Mouse (Mus musculus): ENCODE measurements at regions not wholly inside any gene's neighbourhood (a gene's known extent, or its start where the extent isn't known, plus 50 kb on each side); places are given as distances from the start of the nearest gene placed in this dataset.

- Histone ChIP-seq H3K4me1 (replicated peaks) (0 out of 2 replicates have a peak, but pooled peaks cover 2% of the 10 kb centered on the region), H3K27ac (no peak overlapping the region), H3K4me3 (replicated peaks) (no peak overlapping the region), H3K9me3 (no peaks in the 10 kb centered on the region), H3K27me3 (no peaks in the 10 kb centered on the region), H3K36me3 (no peaks in the 10 kb centered on the region), H3K4me2 (no peak overlapping the region), H3K9ac (replicated peaks) (no peak overlapping the region)
- WGBS = 54% methylated on average over 3 of the region's 3 CpGs
- ATAC-seq (ENCODE audit: insufficient number of reproducible peaks, insufficient read depth, low FRiP score, low TSS enrichment, low read depth) = no peak
Observed at GRCm38 (mm10) chr14:54166057-54166456, 87.8 kb downstream of the Dad1 start.

- Histone ChIP-seq H3K4me3 (replicated peaks) (no peak overlapping the region), H3K4me2 (no peak overlapping the region), H3K9me3 (no peaks in the 10 kb centered on the region), H3K9ac (replicated peaks) (no peak overlapping the region), H3K27me3 (no peaks in the 10 kb centered on the region), H3K4me1 (replicated peaks) (0 out of 2 replicates have a peak, but pooled peaks cover 2% of the 10 kb centered on the region), H3K27ac (no peak overlapping the region), H3K36me3 (no peaks in the 10 kb centered on the region)
- no peak for ATAC-seq (ENCODE audit: insufficient number of reproducible peaks, insufficient read depth, low FRiP score, low TSS enrichment, low read depth)
- 79% methylated on average over 9 of the region's 9 CpGs for WGBS
Observed at GRCm38 (mm10) chr14:54164874-54165273, 89.0 kb downstream of the Dad1 start.

DNA sequence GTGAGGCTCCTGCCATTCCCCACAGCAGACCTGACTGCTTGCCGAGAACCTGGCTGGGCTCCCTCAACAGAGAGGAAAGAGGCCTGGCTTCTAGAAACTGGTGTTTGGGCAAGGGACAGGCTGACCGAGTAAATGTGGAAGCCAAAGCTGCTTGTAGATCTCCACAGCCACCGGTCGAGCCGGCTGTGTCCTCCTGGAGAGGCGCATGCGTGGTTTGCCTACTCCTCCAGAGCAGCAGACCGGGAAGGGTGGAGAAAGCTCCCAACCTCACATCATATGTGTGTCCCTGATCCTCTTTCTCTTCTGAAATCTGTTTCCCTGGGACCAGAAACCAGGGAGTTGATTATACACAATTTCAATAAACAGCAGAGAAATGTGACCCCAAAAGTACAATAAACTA is 92.0 kb downstream of the Dad1 start:
- Histone ChIP-seq H3K9me3 (no peaks in the 10 kb centered on the region), H3K4me1 (replicated peaks) (0 out of 2 replicates have a peak, but pooled peaks cover 2% of the 10 kb centered on the region), H3K27me3 (no peaks in the 10 kb centered on the region), H3K27ac (no peak overlapping the region), H3K4me3 (replicated peaks) (no peak overlapping the region), H3K4me2 (no peak overlapping the region), H3K36me3 (no peaks in the 10 kb centered on the region), H3K9ac (replicated peaks) (no peak overlapping the region)
- no peak for ATAC-seq (ENCODE audit: insufficient number of reproducible peaks, insufficient read depth, low FRiP score, low TSS enrichment, low read depth)
- WGBS = 71% methylated on average over 8 of the region's 8 CpGs

GRCm38 (mm10) chr14:54161206-54161605 is 92.7 kb downstream of the Dad1 start:
- WGBS = 66% methylated on average over 7 of the region's 7 CpGs
- no peak for ATAC-seq (ENCODE audit: insufficient number of reproducible peaks, insufficient read depth, low FRiP score, low TSS enrichment, low read depth)
- Histone ChIP-seq H3K27me3 (no peaks in the 10 kb centered on the region), H3K9ac (replicated peaks) (no peak overlapping the region), H3K4me3 (replicated peaks) (no peak overlapping the region), H3K27ac (no peak overlapping the region), H3K4me1 (replicated peaks) (0 out of 2 replicates have a peak, but pooled peaks cover under 1% of the 10 kb centered on the region), H3K4me2 (no peak overlapping the region), H3K9me3 (no peaks in the 10 kb centered on the region), H3K36me3 (no peaks in the 10 kb centered on the region)

DNA sequence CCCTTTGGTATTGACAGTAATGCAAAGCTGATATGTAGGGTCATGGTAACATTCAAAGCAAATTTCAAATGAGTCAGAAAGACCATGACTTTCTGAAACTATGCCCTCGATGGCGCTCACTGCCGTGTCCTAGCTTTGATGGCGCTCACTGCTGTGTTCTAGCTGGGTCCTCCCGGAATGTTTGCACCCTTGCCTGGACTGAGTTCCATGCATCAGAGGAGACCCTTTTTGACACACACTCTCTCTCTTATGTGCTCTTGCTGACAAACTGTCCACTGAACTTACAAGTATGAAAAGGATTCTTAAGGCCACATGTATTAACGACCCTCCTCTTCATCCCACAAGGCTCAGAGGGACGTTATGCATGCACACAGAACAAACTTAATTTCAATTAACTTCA is 94.1 kb downstream of the Dad1 start:
- 93% methylated on average over 7 of the region's 7 CpGs for WGBS
- Histone ChIP-seq H3K36me3 (no peaks in the 10 kb centered on the region), H3K27me3 (no peaks in the 10 kb centered on the region), H3K4me2 (no peak overlapping the region), H3K4me3 (replicated peaks) (no peak overlapping the region), H3K9ac (replicated peaks) (no peak overlapping the region), H3K4me1 (replicated peaks) (no peaks in the 10 kb centered on the region), H3K27ac (no peak overlapping the region), H3K9me3 (no peaks in the 10 kb centered on the region)
- ATAC-seq (ENCODE audit: insufficient number of reproducible peaks, insufficient read depth, low FRiP score, low TSS enrichment, low read depth) = no peak

DNA sequence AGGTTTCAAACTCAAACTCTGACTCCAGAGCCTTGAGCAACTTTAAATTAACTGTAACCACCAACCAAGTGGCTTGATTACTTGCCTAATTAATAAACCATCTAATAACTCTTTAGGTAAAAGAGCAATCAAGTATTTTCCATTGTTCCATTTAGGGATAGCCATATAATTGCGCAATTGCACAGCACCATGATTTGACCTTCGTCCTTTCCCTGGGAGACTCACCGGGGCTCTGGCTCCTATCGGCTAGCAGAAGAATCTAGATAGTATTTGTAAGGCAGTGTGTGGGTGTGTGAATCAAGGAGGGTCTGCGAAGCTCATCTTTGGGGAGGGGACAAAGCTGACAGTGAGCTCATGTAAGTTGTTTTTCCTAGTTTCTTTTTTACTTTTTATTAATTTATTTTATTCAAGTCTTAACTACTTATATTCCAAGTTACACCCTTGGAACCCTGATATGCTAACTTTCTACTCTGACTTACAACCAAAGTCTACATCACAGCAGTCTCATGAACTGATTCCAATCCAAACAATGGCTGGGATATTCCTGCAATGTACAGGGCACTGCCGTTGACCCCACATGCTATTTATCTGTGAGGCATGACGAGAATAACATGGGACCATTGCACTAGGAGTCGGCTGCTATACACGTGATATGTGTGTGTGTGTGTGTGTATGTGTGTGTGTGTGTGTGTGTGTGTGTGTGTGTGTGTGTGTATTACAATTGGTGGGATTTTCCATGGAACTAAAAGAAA is 95.5 kb downstream of the Dad1 start:
- Histone ChIP-seq H3K4me1 (replicated peaks) (no peaks in the 10 kb centered on the region), H3K27ac (no peak overlapping the region), H3K9me3 (no peaks in the 10 kb centered on the region), H3K9ac (replicated peaks) (no peak overlapping the region), H3K4me3 (replicated peaks) (no peak overlapping the region), H3K27me3 (no peaks in the 10 kb centered on the region; the same call in 1 of the 2 replicates), H3K36me3 (no peaks in the 10 kb centered on the region), H3K4me2 (no peak overlapping the region)
- 87% methylated on average over 9 of the region's 9 CpGs for WGBS
- ATAC-seq (ENCODE audit: insufficient number of reproducible peaks, insufficient read depth, low FRiP score, low TSS enrichment, low read depth) = no peak

DNA sequence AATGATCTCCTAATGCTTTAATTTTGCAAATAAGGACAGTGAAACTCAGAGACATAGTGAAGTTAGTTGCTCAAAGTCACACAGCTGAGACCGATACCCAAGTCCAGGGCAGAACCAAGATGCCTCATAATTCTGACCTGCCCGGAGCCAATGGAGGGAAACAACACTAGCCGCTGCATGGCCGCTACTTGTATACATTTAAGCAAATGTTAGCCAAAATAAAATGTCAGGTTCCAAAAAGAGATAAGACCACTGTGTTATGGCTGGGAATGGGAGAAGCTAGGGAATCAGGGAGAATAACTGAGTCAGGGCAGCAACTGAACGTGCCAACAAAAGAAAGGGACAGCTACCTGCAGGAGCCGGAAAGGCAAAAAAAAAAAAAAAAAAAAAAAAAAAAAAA is 97.4 kb downstream of the Dad1 start:
- H3K36me3 ChIP-seq = no peaks in the 10 kb centered on the region
- H3K9ac ChIP-seq (replicated peaks) = no peak overlapping the region
- no peak overlapping the region for H3K4me2 ChIP-seq
- WGBS = 90% methylated on average over 6 of the region's 6 CpGs
- H3K4me3 ChIP-seq (replicated peaks) = no peak overlapping the region
- H3K27ac ChIP-seq = no peak overlapping the region
- no peaks in the 10 kb centered on the region; the same call in 1 of the 2 replicates for H3K27me3 ChIP-seq
- H3K4me1 ChIP-seq (replicated peaks) = no peaks in the 10 kb centered on the region
- no peak for ATAC-seq (ENCODE audit: insufficient number of reproducible peaks, insufficient read depth, low FRiP score, low TSS enrichment, low read depth)
- no peaks in the 10 kb centered on the region for H3K9me3 ChIP-seq

DNA sequence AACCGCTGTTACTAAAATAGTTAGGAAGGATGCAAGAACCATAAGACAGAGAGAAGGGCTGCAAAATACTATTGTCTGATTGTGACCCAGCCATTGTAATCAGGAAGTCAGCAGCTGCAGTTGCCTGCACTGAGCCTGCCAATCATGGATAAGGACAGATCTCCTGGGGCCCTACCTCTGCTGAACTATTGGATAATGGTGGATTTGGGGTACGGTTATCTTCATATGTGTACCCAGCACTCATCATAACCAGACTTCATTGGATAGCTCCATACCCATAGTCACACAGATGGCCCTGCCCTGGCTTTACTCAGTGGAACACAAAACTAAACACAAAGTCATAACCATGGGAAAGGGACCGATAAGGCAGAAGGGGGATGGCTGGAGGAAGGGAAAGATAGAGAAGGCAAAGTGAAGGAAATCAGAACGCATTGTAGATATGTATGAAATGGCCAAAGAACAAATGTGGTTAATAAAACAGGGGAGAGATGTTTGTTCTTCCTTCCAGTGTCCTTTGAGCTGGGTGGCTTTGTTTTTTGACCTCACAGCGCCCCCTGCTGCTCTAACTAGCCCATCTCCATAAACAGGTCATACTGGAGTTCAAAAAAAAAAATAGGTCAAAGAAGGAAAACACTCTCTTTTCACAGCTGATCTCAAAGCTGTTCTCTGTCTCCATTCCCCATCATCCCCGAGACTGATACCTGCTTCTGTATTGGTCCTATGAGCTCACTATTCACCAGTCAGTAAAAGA is 101.2 kb downstream of the Dad1 start:
- 49% methylated on average over 6 of the region's 6 CpGs for WGBS
- no peak overlapping the region for H3K4me3 ChIP-seq (replicated peaks)
- no peaks in the 10 kb centered on the region for H3K9me3 ChIP-seq
- H3K27me3 ChIP-seq = no peaks in the 10 kb centered on the region; the same call in 1 of the 2 replicates
- H3K27ac ChIP-seq = no peak overlapping the region
- H3K36me3 ChIP-seq = no peaks in the 10 kb centered on the region
- no peak overlapping the region for H3K4me2 ChIP-seq
- no peak overlapping the region for H3K9ac ChIP-seq (replicated peaks)
- ATAC-seq (ENCODE audit: insufficient number of reproducible peaks, insufficient read depth, low FRiP score, low TSS enrichment, low read depth) = no peak
- H3K4me1 ChIP-seq (replicated peaks) = no peaks in the 10 kb centered on the region

DNA sequence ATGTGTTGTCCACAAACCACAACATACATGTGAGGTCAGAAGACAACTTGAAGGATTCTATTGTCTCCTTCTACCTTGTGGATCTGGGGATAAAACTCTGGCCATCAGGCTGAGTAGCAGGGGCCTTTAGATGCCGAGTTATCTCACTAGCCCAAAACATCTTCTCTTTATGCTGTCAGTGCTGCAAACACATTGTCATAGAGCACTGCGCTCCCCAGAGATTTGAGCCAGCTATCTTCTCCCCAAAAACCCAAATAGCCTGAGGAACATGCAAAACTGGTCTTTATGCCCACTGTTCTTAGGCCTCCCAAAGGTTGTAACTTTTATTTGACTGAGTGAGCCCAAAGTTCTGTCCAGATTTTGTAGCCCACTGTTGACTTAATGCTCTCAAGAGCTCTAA is 102.0 kb downstream of the Dad1 start:
- Histone ChIP-seq H3K4me1 (replicated peaks) (no peaks in the 10 kb centered on the region), H3K36me3 (no peaks in the 10 kb centered on the region), H3K27ac (no peak overlapping the region), H3K9me3 (no peaks in the 10 kb centered on the region), H3K27me3 (no peaks in the 10 kb centered on the region; the same call in 1 of the 2 replicates), H3K4me3 (replicated peaks) (no peak overlapping the region), H3K9ac (replicated peaks) (no peak overlapping the region), H3K4me2 (no peak overlapping the region)
- no peak for ATAC-seq (ENCODE audit: insufficient number of reproducible peaks, insufficient read depth, low FRiP score, low TSS enrichment, low read depth)
- WGBS = 82% methylated on average over 2 of the region's 2 CpGs

- H3K36me3 ChIP-seq = no peaks in the 10 kb centered on the region
- H3K9me3 ChIP-seq = no peaks in the 10 kb centered on the region
- no peak overlapping the region for H3K4me2 ChIP-seq
- H3K27ac ChIP-seq = no peak overlapping the region
- H3K9ac ChIP-seq (replicated peaks) = no peak overlapping the region
- peaks cover 6% of the 10 kb centered on the region; the same call in 1 of the 2 replicates for H3K4me1 ChIP-seq (replicated peaks)
- no peak for ATAC-seq (ENCODE audit: insufficient number of reproducible peaks, insufficient read depth, low FRiP score, low TSS enrichment, low read depth)
- 84% methylated on average over 3 of the region's 3 CpGs for WGBS
- H3K27me3 ChIP-seq = no peaks in the 10 kb centered on the region; the same call in 1 of the 2 replicates
- no peak overlapping the region for H3K4me3 ChIP-seq (replicated peaks)
Observed at GRCm38 (mm10) chr14:54151272-54151671, 102.6 kb downstream of the Dad1 start.

- Histone ChIP-seq H3K27me3 (no peaks in the 10 kb centered on the region; the same call in 1 of the 2 replicates), H3K9ac (replicated peaks) (no peak overlapping the region), H3K4me1 (replicated peaks) (peaks cover 11% of the 10 kb centered on the region; the same call in 1 of the 2 replicates), H3K27ac (no peak overlapping the region), H3K36me3 (no peaks in the 10 kb centered on the region), H3K4me2 (no peak overlapping the region), H3K4me3 (replicated peaks) (no peak overlapping the region), H3K9me3 (no peaks in the 10 kb centered on the region)
- 92% methylated on average over 5 of the region's 5 CpGs for WGBS
- no peak for ATAC-seq (ENCODE audit: insufficient number of reproducible peaks, insufficient read depth, low FRiP score, low TSS enrichment, low read depth)
Observed at GRCm38 (mm10) chr14:54150221-54150620, 103.7 kb downstream of the Dad1 start.
